Mouse (Mus musculus) lung, adult 2 months (tissue): ENCODE measurements at regions not wholly inside any gene's neighbourhood (a gene's known extent, or its start where the extent isn't known, plus 50 kb on each side); places are given as distances from the start of the nearest gene placed in this dataset.

Source experiments
- CTCF ChIP-seq: fragments of 200-500 bp; IDR thresholded peaks from 2 replicates; pipeline ENCODE4 v1.5.1; 2011; ENCODE audit warnings: mild to moderate bottlenecking, low read length, control low read depth; ENCODE audit not compliant: insufficient read depth
- POLR2A ChIP-seq: fragments of 200-500 bp; IDR thresholded peaks from 2 replicates; pipeline ENCODE4 v1.6.1; 2011; ENCODE audit warnings: low read depth, mild to moderate bottlenecking, control low read depth, low read length, borderline replicate concordance; ENCODE audit errors: extremely low read depth

- TF ChIP-seq POLR2A, result no peak
- TF ChIP-seq CTCF, result no peak
Measured at GRCm38 (mm10) chrX:11931432-11931831, 228.7 kb downstream of the Bcor start.
